Mouse (Mus musculus): Measurements from ENCODE around the gene Camsap2.

The Camsap2 gene

GRCm38 (mm10) chr1:136223758-136224342 lies 122.1 kb downstream of the Camsap2 start:
- no peak for DNase-seq (ENCODE audit: low read depth, low spot score)

- no peak for DNase-seq (ENCODE audit: low read depth, low spot score)
Measured at GRCm38 (mm10) chr1:136222386-136222785, 123.5 kb downstream of the Camsap2 start.

- no peak for DNase-seq (ENCODE audit: low read depth, low spot score)
Measured at GRCm38 (mm10) chr1:136220037-136220871, 125.7 kb downstream of the Camsap2 start.
